Mouse (Mus musculus) testis, postnatal 10 days (tissue): ENCODE results near the gene Exd1.
A peak's percentile ranks its signal among the peaks of the same experiment; 100 is the strongest.
"Not testable (repeated sequence)": the region's sequence is repeated elsewhere in the genome, so short reads cannot be mapped to it uniquely, and the experiment has no call there.

Experiments
- DNase-seq: peaks from one replicate; pipeline ENCODE4 v3.0.0; 2021; ENCODE audit warnings: low spot score

The Exd1 gene

DNA sequence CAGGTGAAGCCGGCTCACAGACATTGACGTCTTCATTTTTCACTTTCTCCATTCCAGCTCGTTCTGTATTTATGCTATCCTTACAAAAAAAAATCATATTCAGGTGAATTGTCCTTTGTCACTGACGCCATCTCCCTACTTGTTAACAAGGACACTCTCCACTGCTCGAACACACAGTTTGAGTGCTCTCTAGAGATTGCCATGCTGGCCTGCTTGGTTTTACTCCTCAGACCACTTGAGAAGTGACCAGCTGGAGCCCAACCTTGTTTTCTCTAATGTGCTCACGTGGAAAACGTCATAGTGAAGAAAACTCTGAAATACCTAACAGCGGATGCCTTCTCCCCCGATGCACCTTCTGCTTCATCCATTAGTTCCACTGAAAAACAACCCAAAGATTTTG lies 8.6 kb downstream of the Exd1 start:
- no peak for DNase-seq

- no peak for DNase-seq
These were observed 22.0 kb downstream of the Exd1 start for GRCm38 (mm10) chr2:119525422-119525821.

GRCm38 (mm10) chr2:119523836-119524235 lies 23.6 kb downstream of the Exd1 start:
- no peak for DNase-seq

GRCm38 (mm10) chr2:119520550-119520949 lies 26.9 kb downstream of the Exd1 start:
- DNase-seq = no peak

DNA sequence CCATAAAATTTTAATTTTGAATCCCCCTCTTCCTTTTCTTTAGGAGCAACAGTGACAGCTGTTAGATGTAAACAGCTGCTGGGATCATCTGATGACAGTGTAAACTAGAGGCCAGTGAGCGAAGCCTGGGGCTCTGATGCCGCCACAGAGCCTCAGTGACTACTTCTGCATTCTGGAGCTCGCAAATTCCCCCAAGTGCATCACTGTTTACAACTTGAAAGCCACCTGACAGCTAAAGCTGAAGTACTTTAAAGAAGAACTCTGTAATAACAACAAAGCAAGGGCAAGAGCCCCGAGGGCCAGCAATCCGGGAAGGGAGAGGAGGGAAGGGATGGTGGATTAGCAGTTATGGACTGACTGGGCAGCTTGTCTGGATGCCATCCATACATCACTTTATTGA lies 30.6 kb downstream of the Exd1 start:
- no peak for DNase-seq

GRCm38 (mm10) chr2:119514026-119514522 lies 33.4 kb downstream of the Exd1 start:
- DNase-seq = no peak

DNA sequence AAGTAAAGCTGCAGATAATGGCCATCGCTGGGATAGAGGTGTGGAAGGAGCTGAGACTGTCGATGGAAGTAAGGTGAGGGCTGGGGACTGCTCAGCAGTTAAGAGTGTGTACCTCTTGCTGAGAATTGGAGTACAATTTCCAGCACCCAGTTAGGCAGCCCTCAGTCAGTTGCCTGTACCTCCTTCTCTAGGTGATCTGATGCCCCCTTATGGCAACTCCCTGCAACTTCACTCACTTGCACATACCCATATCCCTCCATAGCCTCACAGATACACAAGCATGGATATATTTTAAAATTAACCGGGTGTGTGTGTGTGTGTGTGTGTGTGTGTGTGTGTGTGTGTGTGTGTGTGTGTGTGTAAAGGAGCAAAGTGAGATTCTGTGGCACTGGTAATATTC lies 35.1 kb downstream of the Exd1 start:
- no peak for DNase-seq

GRCm38 (mm10) chr2:119510856-119511255 lies 36.6 kb downstream of the Exd1 start:
- no peak for DNase-seq

DNA sequence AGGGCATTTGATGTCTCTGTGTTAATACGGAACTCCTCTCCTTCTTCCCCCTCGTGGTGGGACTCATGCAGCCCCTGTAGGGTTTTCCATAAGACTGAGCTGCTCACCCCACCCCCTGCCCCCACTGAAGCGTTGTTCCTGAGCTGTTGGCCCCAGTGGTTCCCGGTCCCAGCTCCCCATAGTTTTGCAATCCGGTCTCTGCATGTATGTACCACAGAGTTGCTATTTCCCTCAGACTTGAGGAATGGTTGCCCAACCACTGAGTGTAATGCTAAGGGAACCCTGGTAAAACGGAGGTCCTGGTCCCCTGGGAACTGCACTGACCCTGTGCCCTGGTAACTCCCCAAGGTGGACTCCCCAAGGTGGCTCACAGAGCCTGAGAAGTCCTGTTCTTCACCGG lies 38.9 kb downstream of the Exd1 start:
- not testable (repeated sequence) for DNase-seq

DNA sequence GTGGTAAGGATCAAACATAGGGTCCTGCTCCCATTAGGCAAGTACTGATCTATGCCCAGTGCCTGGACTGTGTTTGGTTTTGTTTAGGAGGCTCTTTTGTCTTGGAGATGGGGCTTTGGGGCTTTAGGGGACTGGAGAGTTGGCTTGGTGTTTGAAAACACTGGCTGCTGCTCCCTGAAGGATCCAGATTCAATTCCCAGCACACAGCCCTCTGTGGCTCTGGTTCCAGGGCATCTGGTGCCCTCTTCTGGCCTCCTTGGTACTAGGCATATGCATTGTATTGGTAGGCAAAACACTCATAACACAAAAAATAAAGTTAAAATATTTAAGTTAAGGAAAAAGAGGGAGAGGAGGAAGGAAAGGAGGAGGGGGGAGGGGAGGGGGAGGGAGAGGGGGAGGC lies 40.3 kb downstream of the Exd1 start:
- DNase-seq = no peak

DNA sequence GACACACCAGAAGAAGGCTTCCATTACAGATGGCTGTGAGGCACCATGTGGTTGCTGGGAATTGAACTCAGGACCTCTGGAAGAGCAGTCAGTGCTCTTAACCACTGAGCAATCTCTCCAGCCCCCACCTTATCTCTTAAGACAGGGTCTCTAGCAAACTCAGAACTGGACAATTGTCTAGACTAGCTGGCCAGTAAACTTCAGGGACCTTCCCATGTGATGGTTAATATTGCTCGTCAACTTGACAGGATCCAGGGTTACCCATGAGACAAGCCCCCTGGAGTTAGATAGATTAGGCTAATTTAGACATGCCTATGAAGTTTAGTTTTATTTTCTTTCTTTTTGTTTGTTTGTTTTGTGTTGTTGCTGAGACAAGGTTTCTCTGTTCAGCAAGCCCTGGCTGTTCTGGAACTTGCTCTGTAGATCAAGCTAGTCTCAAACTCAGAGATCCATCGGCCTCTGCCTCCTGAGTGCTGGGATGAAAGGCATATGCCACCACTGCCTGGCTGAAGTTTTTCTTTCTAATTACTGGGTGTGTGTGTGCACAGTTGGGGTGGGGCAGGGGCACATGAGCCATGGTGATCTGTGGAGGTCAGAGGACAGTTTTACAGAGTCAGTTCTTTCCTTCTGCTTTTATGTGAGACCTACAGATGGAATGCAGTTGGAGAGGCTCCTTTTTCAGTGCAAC lies 46.3 kb downstream of the Exd1 start:
- no peak for DNase-seq

GRCm38 (mm10) chr2:119498859-119499258 lies 48.6 kb downstream of the Exd1 start:
- DNase-seq = no peak

- no peak for DNase-seq
These were observed 51.3 kb downstream of the Exd1 start for GRCm38 (mm10) chr2:119496082-119496481.

DNA sequence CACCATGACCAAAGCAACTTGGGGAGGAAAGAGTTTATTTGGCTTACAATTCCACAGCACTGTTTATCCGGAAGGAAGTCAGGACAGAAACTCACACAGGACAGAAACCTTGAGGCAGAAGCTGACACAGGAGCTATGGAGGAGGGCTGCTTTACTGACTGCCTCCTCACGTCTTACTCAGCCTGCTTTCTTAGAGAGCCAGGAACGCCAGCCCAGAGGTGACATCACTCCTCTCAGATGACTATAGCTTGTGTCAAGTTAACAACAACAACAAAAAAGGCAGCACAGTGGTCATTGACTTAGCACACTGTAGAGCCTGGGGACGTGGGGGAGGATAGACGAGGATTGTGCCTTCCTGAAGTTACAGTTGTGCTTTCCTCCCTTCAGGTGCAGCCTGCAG lies 55.5 kb downstream of the Exd1 start:
- no peak for DNase-seq

GRCm38 (mm10) chr2:119486488-119486887 lies 60.9 kb downstream of the Exd1 start:
- no peak for DNase-seq

DNA sequence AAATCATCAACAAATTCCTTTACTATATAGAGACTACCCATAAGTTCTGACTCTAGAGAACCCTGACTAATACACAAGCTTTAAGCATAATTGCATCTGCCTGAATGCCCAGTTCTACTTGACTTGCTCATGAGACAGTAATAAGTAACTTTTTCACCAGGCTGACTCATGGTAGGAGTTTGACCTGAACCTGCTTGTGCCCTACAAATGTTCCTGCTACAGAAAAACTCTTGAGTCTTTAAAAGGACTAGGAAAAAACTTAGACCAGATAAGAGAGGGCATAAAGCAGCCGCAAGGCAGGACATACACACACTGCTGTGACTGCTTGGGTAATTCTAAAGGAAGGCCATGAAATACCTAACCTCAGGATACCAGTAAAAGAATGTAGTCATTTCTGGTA lies 65.1 kb downstream of the Exd1 start:
- no peak for DNase-seq

- DNase-seq = no peak
These were observed 69.1 kb downstream of the Exd1 start for GRCm38 (mm10) chr2:119478397-119478749.

- DNase-seq = peak; percentile 97
These were observed 69.6 kb downstream of the Exd1 start, which contains the start of gene Ino80 for GRCm38 (mm10) chr2:119477571-119478396. Gene Ino80 (minus strand): TSS chr2:119477687.

GRCm38 (mm10) chr2:119476621-119477391 lies 70.6 kb downstream of the Exd1 start:
- DNase-seq = peak; percentile 83

DNA sequence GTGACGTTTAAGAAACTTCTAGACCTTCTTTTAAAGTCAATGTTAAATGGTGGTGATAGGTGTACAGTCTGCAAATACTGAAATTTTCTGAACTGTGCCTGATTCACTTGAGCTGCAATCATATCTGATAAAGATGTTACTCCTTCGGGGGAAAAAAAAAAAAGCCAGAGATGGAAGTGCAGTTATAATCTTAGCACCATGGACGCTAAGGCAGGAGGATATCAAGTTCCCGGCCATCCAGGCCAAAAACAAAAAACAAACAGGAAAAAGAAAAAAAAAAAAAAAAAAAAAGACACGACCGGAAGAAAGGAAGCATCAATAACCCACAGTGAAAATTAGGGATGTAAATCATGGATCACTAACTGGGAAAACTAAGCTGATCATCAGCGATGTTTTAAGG lies 71.3 kb downstream of the Exd1 start:
- no peak for DNase-seq
